Mouse (Mus musculus): ENCODE data around the gene Rin3.

- TF ChIP-seq CTCF (IDR thresholded peaks at IDR 0.05; ENCODE audit: control insufficient read depth, insufficient read depth, insufficient read length), result no peak
- TF ChIP-seq USF1 (IDR thresholded peaks at IDR 0.05; ENCODE audit: low read depth), result no peak
- no peak for TF ChIP-seq MYOG (IDR thresholded peaks at IDR 0.05; ENCODE audit: control insufficient read depth, extremely low read depth, insufficient read length)
- no peak for TF ChIP-seq MAX (IDR thresholded peaks at IDR 0.05)
- TF ChIP-seq FOSL1 (IDR thresholded peaks at IDR 0.05; ENCODE audit: insufficient read depth, low read length, poor library complexity, severe bottlenecking), result no peak
- TF ChIP-seq MYOD1 (IDR thresholded peaks at IDR 0.05; ENCODE audit: control insufficient read depth, insufficient read length, low read depth), result no peak
- no peak for TF ChIP-seq CEBPB (IDR thresholded peaks at IDR 0.05; ENCODE audit: low read depth)
Measured at GRCm38 (mm10) chr12:102262809-102263208, 20.0 kb upstream of the Rin3 start.
